Mouse (Mus musculus): ENCODE measurements at regions not wholly inside any gene's neighbourhood (a gene's known extent, or its start where the extent isn't known, plus 50 kb on each side); places are given as distances from the start of the nearest gene placed in this dataset.

DNA sequence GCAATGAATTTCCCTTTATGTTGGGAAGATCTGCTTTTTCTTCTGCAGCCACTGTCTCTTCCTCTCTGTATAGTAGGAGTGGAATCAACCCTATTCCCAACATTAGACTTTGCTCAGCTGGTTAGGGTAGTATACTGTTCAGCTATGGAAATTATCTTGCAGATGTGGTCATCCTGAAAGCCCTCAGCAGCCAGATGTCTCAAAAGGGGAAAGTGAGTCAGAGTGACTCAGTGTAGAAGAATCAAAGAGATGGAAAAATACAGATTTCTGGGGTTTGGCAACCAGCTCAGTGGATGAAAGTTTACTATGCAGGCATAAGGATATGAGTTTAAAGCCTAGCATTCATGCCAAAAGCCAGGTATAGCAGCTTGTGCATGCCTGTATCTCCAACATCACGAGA is 300.9 kb upstream of the Nmur2 start:
- Histone ChIP-seq H3K4me2 (no peak overlapping the region), H3K27ac (no peak overlapping the region), H3K9ac (no peak overlapping the region), H3K36me3 (no peaks in the 10 kb centered on the region), H3K27me3 (no peaks in the 10 kb centered on the region), H3K9me3 (no peaks in the 10 kb centered on the region), H3K4me1 (replicated peaks) (no peaks in the 10 kb centered on the region), H3K4me3 (no peak overlapping the region)
- ATAC-seq (ENCODE audit: low FRiP score), result no peak
- WGBS, result 92% methylated on average over 1 of the region's 1 CpGs

DNA sequence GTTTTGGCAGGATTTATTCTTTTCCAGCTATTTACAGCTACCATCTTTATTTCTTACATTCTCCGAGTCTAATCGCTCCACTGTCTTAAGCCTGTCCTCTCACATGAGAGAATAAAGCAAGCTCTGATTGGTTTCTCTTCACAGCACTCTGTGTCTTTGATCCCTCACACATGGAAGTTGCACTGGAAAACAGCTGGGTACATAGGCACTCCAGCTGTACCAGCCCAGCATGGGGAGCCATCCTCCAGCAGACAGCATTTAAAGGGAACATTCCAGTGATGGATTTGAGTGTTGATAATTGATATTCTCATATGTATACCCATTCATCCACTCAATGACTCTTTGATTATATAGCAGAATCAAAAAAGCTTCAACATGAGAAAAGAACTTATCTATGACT is 300.2 kb upstream of the Nmur2 start:
- no peak overlapping the region for H3K27ac ChIP-seq
- 79% methylated on average over 2 of the region's 2 CpGs for WGBS
- no peaks in the 10 kb centered on the region for H3K27me3 ChIP-seq
- H3K9ac ChIP-seq, result no peak overlapping the region
- H3K4me2 ChIP-seq, result no peak overlapping the region
- no peaks in the 10 kb centered on the region for H3K9me3 ChIP-seq
- no peaks in the 10 kb centered on the region for H3K36me3 ChIP-seq
- no peaks in the 10 kb centered on the region for H3K4me1 ChIP-seq (replicated peaks)
- ATAC-seq (ENCODE audit: low FRiP score), result no peak
- H3K4me3 ChIP-seq, result no peak overlapping the region

DNA sequence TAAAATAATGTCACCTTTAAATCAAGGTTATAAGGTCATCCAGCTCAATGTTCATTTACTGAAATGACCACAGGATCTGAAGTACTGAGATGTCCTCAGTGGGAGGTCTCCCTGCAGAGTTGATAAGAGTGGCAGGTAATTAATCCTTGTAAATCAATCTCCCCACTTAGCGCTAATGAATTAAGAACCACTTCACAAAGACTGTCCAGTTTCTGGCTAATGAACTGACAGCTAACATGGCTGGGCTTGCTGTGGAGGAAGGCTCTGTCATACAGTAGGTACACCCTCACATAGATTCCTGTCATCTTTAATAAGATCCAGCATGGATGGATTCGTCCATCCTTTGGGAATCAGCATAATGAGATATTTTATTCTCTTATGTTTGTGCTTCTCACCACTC is 297.7 kb upstream of the Nmur2 start:
- Histone ChIP-seq H3K4me3 (no peak overlapping the region), H3K27me3 (no peaks in the 10 kb centered on the region), H3K36me3 (no peaks in the 10 kb centered on the region), H3K4me2 (no peak overlapping the region), H3K9me3 (no peaks in the 10 kb centered on the region), H3K9ac (no peak overlapping the region), H3K4me1 (replicated peaks) (no peaks in the 10 kb centered on the region), H3K27ac (no peak overlapping the region)
- 78% methylated on average over 2 of the region's 2 CpGs for WGBS
- ATAC-seq (ENCODE audit: low FRiP score), result no peak

DNA sequence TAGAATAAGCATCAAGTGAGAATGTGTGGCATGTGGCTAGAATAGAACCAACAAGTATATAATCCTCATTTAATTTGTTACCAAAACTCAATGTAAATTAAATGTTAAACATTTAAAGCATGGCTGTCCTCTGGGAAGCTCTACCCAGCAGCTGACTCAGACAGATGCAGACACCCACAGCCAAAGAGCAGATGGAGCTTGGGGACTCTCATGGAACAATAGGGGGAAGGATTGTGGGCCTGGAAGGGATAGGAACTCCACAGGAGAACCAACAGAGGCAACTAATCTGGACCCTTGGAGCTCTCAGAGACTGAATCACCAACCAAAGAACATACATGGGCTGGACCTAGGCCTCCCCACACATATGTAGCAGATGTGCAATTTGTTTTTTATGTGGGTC is 295.1 kb upstream of the Nmur2 start:
- no peak overlapping the region for H3K27ac ChIP-seq
- H3K27me3 ChIP-seq, result no peaks in the 10 kb centered on the region
- H3K9me3 ChIP-seq, result no peaks in the 10 kb centered on the region
- no peaks in the 10 kb centered on the region for H3K4me1 ChIP-seq (replicated peaks)
- no peak for ATAC-seq (ENCODE audit: low FRiP score)
- no peak overlapping the region for H3K4me2 ChIP-seq
- no peaks in the 10 kb centered on the region for H3K36me3 ChIP-seq
- no peak overlapping the region for H3K9ac ChIP-seq
- H3K4me3 ChIP-seq, result no peak overlapping the region

DNA sequence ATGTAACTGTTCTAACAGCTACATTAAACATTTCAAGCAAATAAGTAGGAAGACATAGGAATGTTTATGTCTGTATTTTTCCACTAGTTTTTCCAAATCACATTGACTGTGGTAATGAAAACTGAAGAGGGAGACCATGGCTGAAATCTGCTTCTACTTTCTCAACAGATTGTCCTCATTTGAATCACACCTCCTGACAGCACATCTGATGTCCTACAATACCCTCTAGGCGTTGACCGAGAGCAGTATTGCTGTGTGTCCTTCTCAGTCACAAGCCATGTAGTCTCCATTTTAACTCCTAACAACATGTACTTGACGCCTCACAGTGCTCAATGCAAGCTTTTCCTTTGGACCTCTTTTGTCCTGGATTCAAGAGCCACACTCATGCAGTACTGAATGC is 279.5 kb upstream of the Nmur2 start:
- Histone ChIP-seq H3K4me1 (replicated peaks) (no peaks in the 10 kb centered on the region), H3K4me3 (no peak overlapping the region), H3K36me3 (no peaks in the 10 kb centered on the region), H3K4me2 (no peak overlapping the region), H3K27me3 (no peaks in the 10 kb centered on the region), H3K9ac (no peak overlapping the region), H3K27ac (no peak overlapping the region), H3K9me3 (no peaks in the 10 kb centered on the region)
- no peak for ATAC-seq (ENCODE audit: low FRiP score)
- 93% methylated on average over 3 of the region's 3 CpGs for WGBS

DNA sequence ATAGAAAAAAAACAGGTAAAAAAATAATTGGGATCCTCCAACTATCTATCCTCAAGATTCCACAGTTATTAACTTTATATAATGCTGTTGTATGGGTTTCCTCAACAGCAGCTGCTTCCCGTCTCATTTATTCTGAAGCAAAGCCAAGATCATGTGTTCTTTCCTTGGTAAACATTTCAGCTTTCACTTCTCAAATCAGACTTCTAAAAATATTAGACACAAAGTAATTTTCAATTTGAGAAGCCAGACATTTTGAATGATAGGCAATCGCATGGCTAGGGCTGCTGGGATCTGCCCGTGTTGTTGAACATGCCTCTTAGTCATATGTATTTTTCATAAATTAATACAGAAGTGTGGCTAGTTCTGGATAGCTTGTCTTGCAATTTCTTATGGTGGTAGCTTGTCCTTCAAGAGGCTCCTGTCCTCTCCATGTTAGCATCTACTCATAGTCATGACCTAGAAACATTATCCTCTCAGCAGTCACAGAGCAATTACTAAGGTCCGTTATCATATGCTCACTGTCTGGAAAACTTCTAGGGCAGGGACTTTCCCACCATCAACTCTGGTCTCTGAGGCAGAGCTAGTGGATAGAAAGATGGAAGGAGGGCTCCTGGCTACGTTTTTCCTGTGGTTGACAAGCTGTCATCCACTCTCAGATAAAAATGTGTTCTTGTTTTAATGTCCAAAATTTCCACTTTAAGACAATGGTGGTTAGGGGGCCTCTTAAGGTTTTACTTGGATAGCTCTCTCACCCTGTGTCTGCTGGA is 274.6 kb upstream of the Nmur2 start:
- Histone ChIP-seq H3K4me2 (no peak overlapping the region), H3K9ac (no peak overlapping the region), H3K36me3 (no peaks in the 10 kb centered on the region), H3K27ac (no peak overlapping the region), H3K4me1 (replicated peaks) (no peaks in the 10 kb centered on the region), H3K27me3 (no peaks in the 10 kb centered on the region), H3K9me3 (no peaks in the 10 kb centered on the region), H3K4me3 (no peak overlapping the region)
- 81% methylated on average over 5 of the region's 5 CpGs for WGBS
- ATAC-seq (ENCODE audit: low FRiP score), result no peak

DNA sequence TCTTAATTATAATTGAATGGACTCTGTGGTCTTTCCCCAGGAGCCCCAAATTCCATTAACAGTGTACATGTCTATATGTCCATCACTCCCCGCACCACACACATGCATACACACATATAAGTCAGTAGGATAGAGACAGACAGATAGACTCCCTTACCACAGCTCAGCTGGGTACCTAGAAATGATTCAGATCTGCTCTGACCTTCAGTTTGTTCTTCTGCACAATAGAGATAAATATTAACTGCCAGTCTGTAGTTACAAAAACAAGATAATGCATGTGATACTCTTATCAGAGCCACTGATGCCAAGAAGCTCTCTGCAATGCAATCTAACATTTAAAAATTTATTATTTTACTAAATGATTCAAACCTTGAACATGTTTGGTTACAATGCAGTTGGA is 268.7 kb upstream of the Nmur2 start:
- no peaks in the 10 kb centered on the region for H3K4me1 ChIP-seq (replicated peaks)
- 78% methylated on average over 1 of the region's 1 CpGs for WGBS
- H3K36me3 ChIP-seq, result no peaks in the 10 kb centered on the region
- H3K4me3 ChIP-seq, result no peak overlapping the region
- H3K9ac ChIP-seq, result no peak overlapping the region
- H3K4me2 ChIP-seq, result no peak overlapping the region
- H3K9me3 ChIP-seq, result no peaks in the 10 kb centered on the region
- H3K27me3 ChIP-seq, result no peaks in the 10 kb centered on the region
- no peak for ATAC-seq (ENCODE audit: low FRiP score)
- no peak overlapping the region for H3K27ac ChIP-seq

DNA sequence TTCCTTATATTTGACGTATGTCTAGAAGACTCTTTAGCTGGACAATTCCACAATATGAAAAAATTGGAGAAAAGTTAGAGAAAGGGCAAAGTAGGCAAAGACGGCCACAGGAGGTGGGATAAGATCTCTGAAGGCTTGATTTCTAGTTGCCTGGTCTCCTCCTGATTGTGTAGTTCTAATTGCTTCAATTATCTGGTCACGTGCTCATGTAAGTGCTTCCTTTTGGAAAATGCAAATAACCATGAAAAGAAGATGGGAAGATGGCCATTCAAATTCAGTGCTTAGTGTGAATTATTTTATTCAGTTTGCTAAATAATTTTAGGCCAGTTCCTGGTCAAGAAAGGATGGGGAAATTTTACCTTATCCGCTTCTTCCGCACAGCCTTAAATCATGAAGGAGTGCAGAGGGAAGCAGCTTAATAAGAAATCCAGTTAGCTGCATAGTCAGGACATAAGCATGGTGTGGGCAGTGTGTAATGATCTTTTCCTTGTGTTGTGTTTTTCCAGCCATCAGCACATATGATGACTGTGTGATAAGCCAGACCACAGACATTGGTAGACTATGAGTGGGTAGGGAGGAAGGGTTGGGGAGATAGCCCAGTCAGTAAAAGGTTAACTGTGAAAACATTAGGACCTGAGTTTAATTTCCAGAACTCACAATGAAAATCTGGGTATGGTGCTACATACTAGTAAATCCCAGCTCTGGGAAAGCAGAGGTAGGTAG is 267.7 kb upstream of the Nmur2 start:
- Histone ChIP-seq H3K36me3 (no peaks in the 10 kb centered on the region), H3K27ac (no peak overlapping the region), H3K4me2 (no peak overlapping the region), H3K4me1 (replicated peaks) (no peaks in the 10 kb centered on the region), H3K4me3 (no peak overlapping the region), H3K9me3 (no peaks in the 10 kb centered on the region), H3K27me3 (no peaks in the 10 kb centered on the region), H3K9ac (no peak overlapping the region)
- ATAC-seq (ENCODE audit: low FRiP score), result no peak
- 86% methylated on average over 5 of the region's 5 CpGs for whole genome bisulfite sequencing

DNA sequence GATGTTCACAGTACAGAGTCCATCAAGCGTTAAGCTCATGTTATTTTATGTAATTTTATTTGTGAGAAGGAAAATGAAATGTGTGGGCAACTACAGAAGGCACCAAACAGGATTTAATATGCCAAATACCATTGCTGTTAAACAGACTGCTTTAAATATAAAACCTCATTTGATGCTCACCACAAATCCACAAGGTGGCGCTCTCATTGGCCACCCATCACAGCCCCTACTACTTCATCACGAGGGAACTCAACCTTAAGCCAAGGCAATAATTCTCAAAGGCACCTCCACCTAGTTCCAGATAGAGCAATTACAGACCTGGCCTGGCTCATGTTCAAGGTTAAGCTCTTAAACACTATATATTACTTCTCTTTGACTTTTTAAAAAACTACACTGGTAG is 266.2 kb upstream of the Nmur2 start:
- 36% methylated on average over 3 of the region's 3 CpGs for WGBS
- Histone ChIP-seq H3K4me3 (no peak overlapping the region), H3K4me2 (no peak overlapping the region), H3K4me1 (replicated peaks) (no peaks in the 10 kb centered on the region), H3K27ac (no peak overlapping the region), H3K9me3 (no peaks in the 10 kb centered on the region), H3K27me3 (no peaks in the 10 kb centered on the region), H3K9ac (no peak overlapping the region), H3K36me3 (no peaks in the 10 kb centered on the region)
- no peak for ATAC-seq (ENCODE audit: low FRiP score)

DNA sequence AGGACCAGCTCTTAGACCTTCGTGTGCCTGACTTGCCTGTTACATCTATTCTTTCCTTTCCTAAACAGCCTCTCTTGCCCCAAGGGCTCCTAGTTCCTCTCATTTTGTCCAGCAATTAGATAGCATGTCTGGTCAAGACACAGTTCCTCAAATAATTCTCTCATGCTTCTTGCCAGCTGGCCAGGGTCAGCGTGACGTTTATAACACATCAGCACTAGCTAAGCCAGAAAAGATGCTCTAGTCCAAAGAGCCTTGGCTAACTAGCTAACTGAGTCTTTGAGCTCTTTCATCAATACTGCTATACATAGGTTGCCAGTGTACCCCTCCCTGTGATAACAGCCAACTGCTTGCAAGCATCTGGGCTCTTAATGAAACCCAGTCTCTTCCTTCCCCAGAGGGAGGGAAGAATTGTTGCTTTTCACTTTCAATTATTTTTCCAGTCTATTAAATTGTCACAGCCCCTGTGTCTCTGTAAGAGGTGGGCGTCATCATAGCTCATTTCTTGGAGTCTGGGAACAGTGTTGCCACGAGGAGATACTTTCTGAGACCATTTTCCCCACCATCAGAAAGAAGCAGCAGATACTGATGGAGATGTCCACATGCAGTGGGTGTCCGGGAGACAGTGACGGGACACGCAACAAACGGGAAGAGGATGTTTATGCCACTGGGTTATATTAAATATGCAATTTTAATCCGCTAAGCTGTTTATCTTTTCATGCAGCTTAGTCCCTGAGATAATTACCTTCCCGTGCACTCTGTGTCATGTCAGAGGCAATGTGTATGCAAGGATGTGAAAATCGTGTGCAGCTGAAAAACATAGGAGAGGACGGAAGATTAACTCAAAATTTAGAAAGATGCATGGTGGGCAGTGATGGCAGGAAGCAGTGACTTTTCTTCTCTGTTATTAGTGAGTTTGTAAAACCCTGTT is 250.1 kb upstream of the Nmur2 start:
- no peak overlapping the region for H3K4me2 ChIP-seq
- peaks cover 10% of the 10 kb centered on the region for H3K4me1 ChIP-seq (replicated peaks)
- no peaks in the 10 kb centered on the region for H3K9me3 ChIP-seq
- no peak overlapping the region for H3K4me3 ChIP-seq
- H3K27me3 ChIP-seq, result no peaks in the 10 kb centered on the region
- H3K9ac ChIP-seq, result no peak overlapping the region
- no peaks in the 10 kb centered on the region for H3K36me3 ChIP-seq
- H3K27ac ChIP-seq, result peak overlapping the region; percentile 49; the same call in 1 of the 2 replicates
- peak; percentile 54; the same call in 1 of the 2 replicates for ATAC-seq (ENCODE audit: low FRiP score)
- WGBS, result 65% methylated on average over 13 of the region's 13 CpGs

DNA sequence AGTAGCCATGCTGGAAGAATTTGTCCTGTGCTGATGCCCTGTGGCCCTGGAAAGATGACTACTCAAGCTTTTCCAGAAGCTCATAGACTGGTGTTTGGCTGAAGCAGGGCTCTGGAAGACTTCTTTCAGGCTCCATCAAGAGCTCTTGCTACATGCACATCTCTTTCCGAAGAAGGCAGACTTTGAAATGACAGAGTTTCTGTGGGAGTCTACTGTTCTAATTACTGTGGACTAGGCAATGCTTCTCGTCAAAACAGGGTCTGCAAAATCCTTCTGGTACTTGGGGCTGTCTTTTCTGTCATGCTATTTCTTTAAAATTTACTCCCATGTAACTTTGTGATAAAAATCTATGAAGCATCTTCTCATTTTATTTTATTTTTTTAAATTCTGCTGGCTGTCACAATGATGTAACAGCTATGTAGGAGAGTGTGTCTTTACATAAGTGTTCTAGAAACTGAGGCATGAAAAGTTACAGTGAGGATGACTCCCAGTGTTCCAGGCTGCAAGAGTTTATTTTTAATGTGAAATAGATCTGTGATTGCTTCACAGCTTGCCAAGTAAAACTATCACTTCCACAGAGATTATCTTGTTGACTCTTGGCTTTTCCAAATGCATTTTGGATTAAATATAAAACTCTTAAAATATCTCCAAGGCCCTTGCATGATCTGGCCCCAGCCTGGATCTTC is 244.9 kb upstream of the Nmur2 start:
- Histone ChIP-seq H3K36me3 (no peaks in the 10 kb centered on the region), H3K27me3 (no peaks in the 10 kb centered on the region), H3K4me2 (no peak overlapping the region), H3K9ac (no peak overlapping the region), H3K9me3 (no peaks in the 10 kb centered on the region), H3K4me1 (replicated peaks) (peaks cover 3% of the 10 kb centered on the region), H3K4me3 (no peak overlapping the region), H3K27ac (no peak overlapping the region)
- ATAC-seq (ENCODE audit: low FRiP score), result no peak
- WGBS, result 90% methylated on average over 2 of the region's 2 CpGs

DNA sequence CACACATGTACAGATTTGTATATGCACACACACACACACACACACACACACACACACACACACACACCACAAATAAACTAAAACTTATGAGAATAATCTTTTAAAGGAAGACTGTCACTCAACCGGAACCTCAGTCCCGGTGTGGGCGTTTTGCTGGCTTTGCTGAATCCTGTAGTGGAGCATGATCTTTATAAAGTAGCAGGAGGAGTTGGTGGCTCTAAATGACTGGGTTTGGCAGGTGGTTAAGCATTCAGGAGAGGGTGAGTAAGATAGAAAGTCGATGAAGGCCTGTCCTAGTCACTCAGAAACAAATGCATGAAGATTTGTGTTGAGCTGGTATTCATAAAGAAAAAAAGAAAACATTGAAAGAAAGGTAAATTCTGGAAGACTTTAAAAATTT is 240.4 kb upstream of the Nmur2 start:
- no peak overlapping the region for H3K27ac ChIP-seq
- no peak overlapping the region for H3K9ac ChIP-seq
- H3K4me2 ChIP-seq, result no peak overlapping the region
- H3K27me3 ChIP-seq, result no peaks in the 10 kb centered on the region
- no peak for ATAC-seq (ENCODE audit: low FRiP score)
- H3K4me1 ChIP-seq (replicated peaks), result no peaks in the 10 kb centered on the region
- 89% methylated on average over 4 of the region's 4 CpGs for WGBS
- no peaks in the 10 kb centered on the region for H3K9me3 ChIP-seq
- H3K4me3 ChIP-seq, result no peak overlapping the region
- no peaks in the 10 kb centered on the region for H3K36me3 ChIP-seq
